Mouse (Mus musculus) gastrocnemius, adult 2 months (tissue): ENCODE results near the gene Glra1. TPM values are rescaled to one million over a fixed set of nuclear protein-coding genes. Genes with fewer than 3 reads are reported as not detected.

Source experiments
- DNase-seq: peaks from one replicate; pipeline ENCODE4 v3.0.0; 2022
- H3K27ac ChIP-seq: fragments of 200-600 bp; 2 replicates; pipeline ENCODE4 v1.8.1; 2022; ENCODE audit warnings: mild to moderate bottlenecking
- H3K4me3 ChIP-seq: fragments of 200-600 bp; 2 replicates; pipeline ENCODE4 v1.8.1; 2022; ENCODE audit warnings: mild to moderate bottlenecking, moderate library complexity
- CTCF ChIP-seq: fragments of 200-600 bp; IDR thresholded peaks from 2 replicates; pipeline ENCODE4 v1.8.1; 2022; ENCODE audit warnings: antibody characterized with exemption, mild to moderate bottlenecking, moderate library complexity
- intact Hi-C: fragments of 180-260 bp; cut with DNase I; formaldehyde crosslinking; loops from one replicate; pipeline ENCODE4 v1.15.1; 2025
- total RNA-seq, 2 experiments: library from RNA; stranded (reverse); gene quantifications; 2 replicates each; pipeline ENCODE4 v1.2.3; 2021

Glra1 gene
- total RNA-seq, 2 experiments from 2014 or later: not detected

DNA sequence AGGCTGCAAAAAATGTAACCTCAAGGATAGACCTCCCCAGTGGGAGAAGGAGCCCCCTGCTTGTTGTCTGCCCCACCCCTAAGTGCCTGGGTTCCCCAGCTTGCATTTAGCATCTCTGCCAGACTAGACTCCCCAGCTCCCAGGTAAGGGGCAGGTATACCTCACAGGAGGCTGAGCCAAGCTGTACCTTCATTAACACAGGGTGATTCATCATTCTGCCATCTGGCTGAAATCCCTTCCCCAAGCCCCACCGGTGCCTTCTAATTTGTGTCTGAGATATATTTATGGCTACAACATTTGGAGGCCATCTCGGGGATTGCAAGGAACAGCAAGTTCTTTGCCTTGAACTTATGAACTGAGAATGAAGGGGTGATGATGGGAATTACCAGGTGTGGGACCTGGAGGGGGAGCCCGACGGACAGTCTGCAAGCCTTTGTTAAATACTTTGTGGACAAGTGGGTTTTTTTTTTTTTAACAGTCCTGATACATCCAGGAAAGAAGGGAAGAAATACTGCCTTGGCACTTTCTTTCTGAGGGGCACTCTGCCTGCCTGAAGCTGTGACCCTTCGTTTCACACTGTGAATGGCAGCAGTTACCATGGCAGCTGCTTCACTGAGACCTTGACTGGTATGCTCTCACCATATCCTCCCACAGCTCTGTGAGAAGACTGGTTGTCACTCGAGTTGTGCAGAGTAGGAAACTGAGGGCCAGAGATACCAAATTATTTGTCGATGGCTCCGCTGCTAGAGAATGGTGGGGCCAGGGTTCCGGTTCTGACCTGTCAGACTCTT, 41.5 kb downstream of the Glra1 start:
- no peak overlapping the region for H3K4me3 ChIP-seq
- no peak overlapping the region for H3K27ac ChIP-seq
- intact Hi-C loops: no loop called here
- TF ChIP-seq CTCF: no peak
- no peak for DNase-seq

DNA sequence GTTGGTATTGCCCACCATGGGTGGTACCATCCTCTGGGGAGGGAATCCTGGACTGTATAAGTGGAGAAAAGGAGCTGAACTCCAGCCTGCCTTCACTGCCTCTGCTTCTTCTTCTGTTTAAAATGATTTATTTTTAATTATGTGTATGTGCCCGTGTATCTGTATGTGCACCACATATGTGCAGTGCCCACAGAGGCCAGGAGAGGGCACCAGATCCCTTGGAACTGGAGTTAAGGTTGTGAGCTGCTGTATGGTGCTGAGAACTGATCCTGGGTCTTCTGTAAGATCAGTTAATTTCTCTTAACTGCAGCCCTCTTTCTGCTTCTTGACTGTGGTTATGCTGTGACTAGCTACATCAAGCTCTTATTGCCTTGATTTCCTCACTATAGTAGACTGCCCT, 62.3 kb downstream of the Glra1 start:
- no peak for DNase-seq
- Histone ChIP-seq H3K27ac (no peak overlapping the region), H3K4me3 (no peak overlapping the region)
- no peak for TF ChIP-seq CTCF
- intact Hi-C loops: no loop called here

DNA sequence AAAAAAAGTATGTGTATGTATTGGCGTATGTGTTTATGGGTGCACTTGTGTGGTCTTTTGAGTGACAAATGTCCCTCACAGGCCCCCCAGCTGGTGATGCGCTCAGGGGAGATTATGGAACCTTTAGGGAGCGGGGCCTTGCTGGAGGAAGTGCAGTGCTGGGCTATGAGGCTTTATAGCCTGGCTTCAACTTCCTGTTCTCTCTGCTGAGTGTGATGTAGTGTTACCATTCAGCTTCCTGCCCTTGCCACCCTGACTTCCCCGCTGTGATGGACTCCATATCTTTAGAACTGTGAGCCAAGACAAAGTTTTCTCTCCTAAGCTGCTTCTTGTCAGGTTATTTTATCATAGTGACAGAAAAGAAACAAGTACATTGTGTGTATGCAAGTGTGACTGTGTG, 65.3 kb downstream of the Glra1 start:
- no peak for TF ChIP-seq CTCF
- intact Hi-C loops: no loop called here
- H3K27ac ChIP-seq: no peak overlapping the region
- DNase-seq: no peak
- H3K4me3 ChIP-seq: no peak overlapping the region

DNA sequence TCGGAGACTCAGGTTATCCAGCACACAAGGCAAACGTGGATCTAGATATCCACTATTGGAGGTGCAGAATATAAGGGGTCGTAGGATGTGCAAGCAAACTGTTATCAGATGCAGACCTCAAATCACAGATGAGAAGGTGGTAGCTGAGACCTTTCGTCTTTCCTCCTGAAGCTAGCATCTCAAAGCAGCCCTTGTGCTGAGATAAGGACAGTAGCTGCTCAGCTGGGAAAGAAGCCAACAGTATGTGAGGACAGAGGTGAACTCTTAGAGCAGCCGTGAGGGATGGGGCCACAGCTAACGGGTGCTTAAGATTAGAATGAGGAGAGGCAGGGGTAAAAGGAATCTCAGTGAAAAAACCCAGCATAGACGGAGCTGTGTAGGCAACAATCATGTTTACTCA, 65.9 kb downstream of the Glra1 start:
- Histone ChIP-seq H3K4me3 (no peak overlapping the region), H3K27ac (no peak overlapping the region)
- no peak for DNase-seq
- intact Hi-C loops: no loop called here
- no peak for TF ChIP-seq CTCF

DNA sequence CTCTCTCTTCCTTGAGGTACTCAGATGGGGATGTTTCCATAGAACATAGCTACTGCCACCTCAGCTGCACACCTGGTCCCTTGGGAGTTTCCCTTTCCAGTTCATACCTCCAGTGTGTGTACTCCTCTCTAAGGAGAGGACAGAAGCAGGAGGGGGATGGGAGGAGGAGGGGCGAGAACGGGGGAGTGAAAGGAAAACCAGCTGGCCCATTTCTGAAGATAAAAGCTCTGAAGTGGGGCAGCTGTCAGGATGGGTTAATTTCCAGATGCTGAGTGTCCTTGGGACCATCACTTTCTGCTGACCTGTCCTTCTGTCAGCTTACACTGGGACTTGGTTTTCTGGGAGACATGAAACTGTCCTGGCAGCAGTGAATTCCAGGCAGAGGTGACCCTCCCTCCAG, 73.2 kb downstream of the Glra1 start:
- Histone ChIP-seq H3K4me3 (no peak overlapping the region), H3K27ac (no peak overlapping the region)
- DNase-seq: no peak
- TF ChIP-seq CTCF: no peak
- intact Hi-C loops: no loop called here

DNA sequence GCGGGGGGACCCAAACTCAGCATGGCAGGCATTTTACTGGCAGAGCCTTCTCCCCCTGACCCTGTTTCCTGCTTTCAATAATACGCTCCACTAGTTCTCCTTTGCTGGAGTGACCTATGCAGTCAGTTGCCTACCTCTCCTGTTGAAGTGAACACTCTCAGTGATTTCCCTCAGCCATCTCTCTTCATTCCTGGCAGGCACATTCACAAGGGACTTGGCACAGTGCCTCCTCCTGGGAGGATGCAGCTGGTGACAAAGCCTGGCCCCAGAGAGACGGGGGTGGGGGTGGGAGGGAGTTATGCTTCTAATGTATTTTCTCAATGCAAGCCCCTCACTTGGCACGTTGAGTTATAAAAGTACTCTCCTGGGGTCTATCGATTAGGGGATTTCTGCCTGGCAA, 74.6 kb downstream of the Glra1 start:
- Histone ChIP-seq H3K27ac (no peak overlapping the region), H3K4me3 (no peak overlapping the region)
- TF ChIP-seq CTCF: no peak
- intact Hi-C loops: no loop called here
- DNase-seq: no peak

DNA sequence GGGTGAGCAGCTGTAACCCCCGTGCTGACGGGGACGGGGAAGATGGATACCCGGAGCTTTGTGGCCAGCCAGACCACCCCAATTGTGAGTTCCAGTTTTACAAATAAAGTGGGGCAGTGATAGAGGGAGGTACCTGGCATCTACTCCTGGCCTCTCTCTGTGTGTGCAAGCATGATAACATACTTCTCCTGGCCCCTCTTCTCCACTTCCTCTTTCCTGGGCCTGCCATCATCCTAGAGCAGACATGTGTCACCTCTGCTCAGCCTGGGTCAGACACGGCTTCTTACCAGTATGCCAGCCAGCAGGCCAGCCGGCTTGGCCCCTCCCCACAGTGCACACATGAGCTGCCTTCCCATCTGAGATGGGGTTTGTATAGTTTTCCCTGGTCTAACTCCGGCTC, 77.3 kb downstream of the Glra1 start:
- no peak for DNase-seq
- H3K4me3 ChIP-seq: no peak overlapping the region
- no peak overlapping the region for H3K27ac ChIP-seq
- TF ChIP-seq CTCF: no peak
- intact Hi-C loops: no loop called here

DNA sequence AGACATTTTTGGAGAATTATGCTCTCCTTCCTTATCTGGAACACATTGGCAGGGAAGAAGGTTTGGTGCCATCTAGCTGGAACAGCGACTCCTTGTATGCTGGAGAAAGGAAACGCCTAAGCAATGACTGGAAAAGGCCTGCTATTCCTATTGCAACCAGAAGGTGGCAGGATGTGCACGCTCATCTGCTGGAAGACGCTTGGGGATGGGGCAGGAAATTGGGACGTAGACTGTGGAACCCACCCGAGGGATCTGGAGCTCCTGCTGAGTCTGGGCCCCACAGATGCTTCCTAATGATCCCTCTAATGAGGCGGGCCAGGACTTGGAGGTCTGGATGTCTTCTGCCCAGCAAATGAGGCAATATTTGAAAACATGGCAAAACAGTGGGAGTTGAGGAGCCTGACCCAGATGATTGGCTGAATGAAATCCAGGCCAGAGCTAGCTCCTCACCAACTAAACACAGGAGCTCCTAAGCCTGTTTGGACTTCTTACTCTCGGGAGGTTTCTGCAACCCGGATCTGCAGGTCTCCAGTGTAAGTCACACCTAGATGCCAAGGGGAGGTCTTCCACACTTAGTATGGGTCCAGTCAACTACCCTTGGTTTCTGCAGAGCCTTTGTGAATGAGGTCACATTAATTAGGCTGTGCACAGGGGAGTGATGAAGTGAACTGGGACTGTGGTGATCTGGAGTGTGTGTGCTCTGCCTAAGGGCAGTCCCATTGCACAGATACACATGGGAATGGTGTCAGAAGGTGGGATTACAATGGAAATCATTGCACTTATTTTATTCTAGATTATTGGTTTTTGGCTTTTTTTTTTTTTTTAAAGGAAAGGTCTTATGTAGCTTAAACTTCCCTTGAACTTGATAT, 89.0 kb downstream of the Glra1 start:
- peak; percentile 51 for DNase-seq
- Histone ChIP-seq H3K4me3 (no peak overlapping the region), H3K27ac (no peak overlapping the region)
- intact Hi-C loops: loop anchor here (2.0 to 5.0 kb wide), 2 partner anchors 463 to 588 kb away; no protein-coding TSS in a partner anchor
- TF ChIP-seq CTCF: peak; percentile 97

DNA sequence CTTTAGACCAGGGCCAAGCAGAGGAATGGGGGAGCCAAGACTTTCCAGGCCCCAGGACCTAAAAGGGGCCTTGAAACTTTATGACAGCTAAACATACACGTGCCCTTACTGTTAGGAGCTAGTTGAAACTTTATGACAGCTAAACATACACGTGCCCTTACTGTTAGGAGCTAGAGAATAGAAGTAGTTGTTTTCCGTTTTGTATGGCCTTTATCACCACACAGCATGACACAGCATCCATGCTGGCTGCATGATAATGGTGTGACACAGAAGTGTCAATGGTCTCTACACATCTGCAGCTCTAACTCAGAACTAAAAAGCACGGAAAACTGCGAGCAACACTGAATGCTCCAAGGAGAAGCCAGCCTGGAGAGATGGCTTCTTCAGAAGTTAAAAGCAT, 90.3 kb downstream of the Glra1 start:
- Histone ChIP-seq H3K4me3 (no peak overlapping the region), H3K27ac (no peak overlapping the region)
- intact Hi-C loops: loop anchor here (2.0 to 5.0 kb wide), 2 partner anchors 465 to 589 kb away; no protein-coding TSS in a partner anchor
- no peak for TF ChIP-seq CTCF
- no peak for DNase-seq

DNA sequence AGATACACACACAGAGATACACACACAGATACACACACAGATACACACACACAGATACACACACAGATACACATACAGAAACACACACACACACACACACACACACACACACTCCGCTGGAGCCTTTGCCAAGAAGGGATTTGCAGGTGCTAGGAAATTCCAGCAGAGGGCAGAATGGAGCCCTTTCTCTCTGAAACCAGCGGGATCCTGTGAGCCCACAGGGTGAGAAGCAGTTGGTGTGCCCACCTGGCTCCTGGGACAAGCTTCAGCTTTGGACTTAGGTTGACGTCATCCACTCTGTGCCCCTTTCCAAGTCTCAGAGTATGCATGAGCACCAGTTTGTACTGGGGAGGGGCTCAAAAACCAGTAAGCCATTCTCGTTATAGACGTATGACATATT, 96.6 kb downstream of the Glra1 start:
- peak; percentile 9; the same call in 1 of the 2 replicates for TF ChIP-seq CTCF
- Histone ChIP-seq H3K4me3 (no peak overlapping the region), H3K27ac (no peak overlapping the region)
- DNase-seq: no peak
- intact Hi-C loops: no loop called here

DNA sequence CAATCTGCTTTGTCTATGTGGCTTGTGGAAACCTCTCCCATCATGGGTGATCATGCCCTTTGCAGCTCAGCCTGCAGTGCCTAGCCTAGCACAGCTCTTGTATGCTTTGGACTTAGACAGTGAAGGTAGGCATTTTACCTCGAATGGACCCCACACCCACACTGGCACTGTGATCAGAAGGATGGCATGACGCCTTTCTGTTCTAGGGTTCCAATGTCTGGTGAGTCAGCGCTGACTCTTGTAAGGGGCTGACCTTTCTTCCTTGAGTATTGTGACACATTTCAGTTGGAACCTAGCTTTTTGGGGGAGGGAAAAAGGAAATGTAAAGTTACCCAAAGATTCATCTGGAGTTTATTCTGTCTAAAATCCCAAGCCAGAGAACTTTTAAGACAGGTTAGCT, 102.5 kb downstream of the Glra1 start:
- DNase-seq: no peak
- no peak overlapping the region for H3K4me3 ChIP-seq
- no peak for TF ChIP-seq CTCF
- no peak overlapping the region for H3K27ac ChIP-seq
- intact Hi-C loops: no loop called here

DNA sequence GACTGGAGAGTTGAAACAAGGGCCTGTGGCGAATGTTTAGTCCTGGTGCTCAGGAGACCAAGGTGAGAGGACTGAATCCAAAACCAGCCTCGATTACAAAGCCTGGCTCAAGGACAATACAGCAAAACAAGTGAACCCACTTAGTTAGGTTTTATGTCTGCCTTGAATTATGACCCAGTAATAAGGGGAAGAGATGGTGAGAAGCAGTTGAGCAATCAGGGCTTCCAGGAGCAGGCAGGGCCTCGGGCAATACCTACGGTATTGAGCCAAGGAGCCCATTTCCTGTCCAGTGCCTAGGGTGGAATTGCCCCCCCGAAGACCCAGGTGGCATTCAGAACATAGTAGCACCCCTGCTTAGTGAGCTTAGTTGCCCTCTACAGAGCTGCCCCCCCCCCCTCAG, 105.1 kb downstream of the Glra1 start:
- no peak for TF ChIP-seq CTCF
- no peak overlapping the region for H3K4me3 ChIP-seq
- H3K27ac ChIP-seq: peak overlapping the region; percentile 80
- peak; percentile 41 for DNase-seq
- intact Hi-C loops: no loop called here

DNA sequence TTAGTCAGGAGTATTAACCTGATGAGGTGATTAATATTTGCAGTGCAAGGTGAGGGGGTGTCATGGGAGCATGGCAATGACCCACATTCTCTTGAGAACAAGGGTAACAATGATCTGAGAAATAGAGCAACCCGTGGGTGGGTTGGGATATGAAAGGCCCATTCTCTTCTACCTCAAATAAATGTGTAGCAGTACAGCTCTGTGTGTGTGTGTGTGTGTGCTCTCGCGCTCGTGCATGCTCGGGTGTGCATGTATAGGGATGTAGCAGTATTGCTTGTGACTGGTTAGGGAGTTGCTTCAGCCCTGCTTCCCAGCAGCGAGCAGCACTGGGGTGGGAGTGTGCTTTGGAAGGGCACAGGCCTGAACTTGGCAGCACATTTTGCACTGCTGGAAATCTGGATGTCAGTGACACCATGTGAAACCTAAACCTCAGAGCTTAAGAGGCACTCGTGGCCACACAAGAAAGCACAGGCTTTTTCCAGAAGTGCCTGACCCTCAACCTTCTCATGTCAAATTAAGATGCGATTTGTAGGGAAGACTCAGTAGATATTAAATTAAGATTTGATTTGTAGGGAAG, 106.0 kb downstream of the Glra1 start:
- no peak for TF ChIP-seq CTCF
- intact Hi-C loops: no loop called here
- peak; percentile 84 for DNase-seq

More for the DNA sequence above, 106.0 kb downstream of the Glra1 start:
- Histone ChIP-seq H3K27ac (peak overlapping the region; percentile 80), H3K4me3 (no peak overlapping the region)
